Mouse (Mus musculus) heart, embryonic 12.5 days (tissue): ENCODE data around the gene Cacna1g. TPM values are rescaled to one million over a fixed set of nuclear protein-coding genes. Genes with fewer than 3 reads are reported as not detected.
A peak's percentile ranks its signal among the peaks of the same experiment; 100 is the strongest.

Experiments
- ATAC-seq: fragments of 200-750 bp; cut with Nextera tagmentation; 2 replicates; pipeline ENCODE4 v1.8.0; 2017; ENCODE audit warnings: moderate TSS enrichment, moderate library complexity; ENCODE audit not compliant: insufficient number of reproducible peaks, low FRiP score
- H3K27ac ChIP-seq: fragments of 300-500 bp; sonication (generic); 2 replicates; pipeline ENCODE4 v1.5.1; 2016; ENCODE audit warnings: mild to moderate bottlenecking, moderate library complexity; ENCODE audit not compliant: poor library complexity, severe bottlenecking
- H3K27me3 ChIP-seq: fragments of 300-500 bp; sonication (generic); replicated peaks from 2 replicates; pipeline ENCODE4 v1.6.1; 2016; ENCODE audit warnings: mild to moderate bottlenecking, moderate library complexity
- H3K36me3 ChIP-seq: fragments of 300-500 bp; sonication (generic); 2 replicates; pipeline ENCODE4 v1.6.1; 2016; ENCODE audit warnings: mild to moderate bottlenecking, moderate library complexity
- H3K4me1 ChIP-seq: fragments of 300-500 bp; sonication (generic); replicated peaks from 2 replicates; pipeline ENCODE4 v1.6.1; 2016; ENCODE audit warnings: mild to moderate bottlenecking
- H3K4me2 ChIP-seq: fragments of 300-500 bp; sonication (generic); 2 replicates; pipeline ENCODE4 v1.6.1; 2016; ENCODE audit warnings: mild to moderate bottlenecking, moderate library complexity
- H3K4me3 ChIP-seq: fragments of 300-500 bp; sonication (generic); 2 replicates; pipeline ENCODE4 v1.5.1; 2016; ENCODE audit warnings: mild to moderate bottlenecking
- H3K9ac ChIP-seq: fragments of 300-500 bp; sonication (generic); 2 replicates; pipeline ENCODE4 v1.6.1; 2016; ENCODE audit warnings: mild to moderate bottlenecking, moderate library complexity
- H3K9me3 ChIP-seq: fragments of 300-500 bp; sonication (generic); replicated peaks from 2 replicates; pipeline ENCODE4 v1.6.1; 2016; ENCODE audit warnings: mild to moderate bottlenecking, moderate library complexity
- WGBS: fragments of 180-500 bp; shearing (Covaris S2); methylation state at CpG from one replicate; pipeline ENCODE4 v1.1.7; 2016; 5-methylcytosine and 5-hydroxymethylcytosine counted together
- polyA plus RNA-seq: library from polyadenylated mRNA; unstranded; fragments of >200 nt; fragmentation: Nextera tagmentation; extraction: Ambion mirVana; gene quantifications from 2 replicates; pipeline ENCODE4 v1.2.1, GENCODE M21; 2016

The Cacna1g gene
- polyA plus RNA-seq, 1 experiment from 2014 or later = 2.7 TPM

GRCm38 (mm10) chr11:94480382-94480781, 6.4 kb upstream of the Cacna1g start:
- WGBS = 81% methylated on average over 9 of the region's 9 CpGs
- H3K4me2 ChIP-seq = no peak overlapping the region
- H3K27ac ChIP-seq = no peak overlapping the region
- H3K27me3 ChIP-seq = peaks cover 79% of the 10 kb centered on the region
- no peaks in the 10 kb centered on the region for H3K9me3 ChIP-seq
- H3K4me3 ChIP-seq = no peak overlapping the region
- no peaks in the 10 kb centered on the region for H3K4me1 ChIP-seq
- no peaks in the 10 kb centered on the region for H3K36me3 ChIP-seq
- H3K9ac ChIP-seq = no peak overlapping the region
- ATAC-seq = no peak

GRCm38 (mm10) chr11:94477651-94478050, 3.7 kb upstream of the Cacna1g start:
- Histone ChIP-seq H3K4me3 (no peak overlapping the region), H3K27me3 (peaks cover 86% of the 10 kb centered on the region), H3K9ac (no peak overlapping the region), H3K9me3 (no peaks in the 10 kb centered on the region), H3K4me1 (peaks cover 23% of the 10 kb centered on the region), H3K4me2 (no peak overlapping the region), H3K36me3 (no peaks in the 10 kb centered on the region), H3K27ac (no peak overlapping the region)
- ATAC-seq = no peak
- WGBS = 63% methylated on average over 6 of the region's 6 CpGs

GRCm38 (mm10) chr11:94475722-94476121, 1.7 kb upstream of the Cacna1g start:
- Histone ChIP-seq H3K4me2 (no peak overlapping the region), H3K4me3 (no peak overlapping the region), H3K9ac (no peak overlapping the region), H3K36me3 (no peaks in the 10 kb centered on the region), H3K27me3 (peaks cover 96% of the 10 kb centered on the region), H3K9me3 (no peaks in the 10 kb centered on the region), H3K27ac (no peak overlapping the region), H3K4me1 (peaks cover 36% of the 10 kb centered on the region)
- WGBS = 21% methylated on average over 11 of the region's 11 CpGs
- no peak for ATAC-seq

- Histone ChIP-seq H3K9ac (no peak overlapping the region), H3K36me3 (no peaks in the 10 kb centered on the region), H3K4me2 (peak overlapping the region; percentile 98), H3K27ac (no peak overlapping the region), H3K4me1 (peaks cover 43% of the 10 kb centered on the region), H3K4me3 (peak overlapping the region; percentile 66), H3K27me3 (peaks cover 90% of the 10 kb centered on the region), H3K9me3 (no peaks in the 10 kb centered on the region)
- WGBS = 2% methylated on average over 11 of the region's 11 CpGs
- ATAC-seq = no peak
Measured at GRCm38 (mm10) chr11:94474544-94474910, 529 bp upstream of the Cacna1g start.

GRCm38 (mm10) chr11:94472916-94473706, 887 bp downstream of the Cacna1g start:
- H3K27ac ChIP-seq = no peak overlapping the region
- peak overlapping the region; percentile 60 for H3K9ac ChIP-seq
- H3K9me3 ChIP-seq = no peaks in the 10 kb centered on the region
- no peaks in the 10 kb centered on the region for H3K36me3 ChIP-seq
- peaks cover 77% of the 10 kb centered on the region for H3K27me3 ChIP-seq
- H3K4me3 ChIP-seq = peak overlapping the region; percentile 66
- 1% methylated on average over 50 of the region's 52 CpGs for WGBS
- 0 out of 2 replicates have a peak, but pooled peaks have one; percentile 15 for ATAC-seq
- H3K4me1 ChIP-seq = peaks cover 57% of the 10 kb centered on the region
- peak overlapping the region; percentile 98 for H3K4me2 ChIP-seq

GRCm38 (mm10) chr11:94472585-94472915, 1.4 kb downstream of the Cacna1g start:
- no peak for ATAC-seq
- Histone ChIP-seq H3K9ac (peak overlapping the region; percentile 60; the same call in 1 of the 2 replicates), H3K36me3 (no peaks in the 10 kb centered on the region), H3K4me2 (peak overlapping the region; percentile 98), H3K27ac (no peak overlapping the region), H3K9me3 (no peaks in the 10 kb centered on the region), H3K27me3 (peaks cover 71% of the 10 kb centered on the region), H3K4me1 (peaks cover 62% of the 10 kb centered on the region), H3K4me3 (peak overlapping the region; percentile 66)
- under 1% methylated on average over 15 of the region's 15 CpGs for WGBS

- Histone ChIP-seq H3K27me3 (peaks cover 66% of the 10 kb centered on the region), H3K4me3 (peak overlapping the region; percentile 66), H3K27ac (no peak overlapping the region), H3K9ac (peak overlapping the region; percentile 60; the same call in 1 of the 2 replicates), H3K9me3 (no peaks in the 10 kb centered on the region), H3K4me2 (peak overlapping the region; percentile 98), H3K4me1 (peaks cover 67% of the 10 kb centered on the region), H3K36me3 (no peaks in the 10 kb centered on the region)
- no peak for ATAC-seq
- WGBS = 6% methylated on average over 16 of the region's 17 CpGs
Measured at GRCm38 (mm10) chr11:94471740-94472584, 2.0 kb downstream of the Cacna1g start.

GRCm38 (mm10) chr11:94470391-94470790, 3.6 kb downstream of the Cacna1g start:
- no peak overlapping the region for H3K27ac ChIP-seq
- H3K4me3 ChIP-seq = no peak overlapping the region
- peaks cover 68% of the 10 kb centered on the region for H3K4me1 ChIP-seq
- no peak overlapping the region for H3K4me2 ChIP-seq
- 50% methylated on average over 7 of the region's 7 CpGs for WGBS
- H3K9me3 ChIP-seq = no peaks in the 10 kb centered on the region
- no peak overlapping the region for H3K9ac ChIP-seq
- no peaks in the 10 kb centered on the region for H3K36me3 ChIP-seq
- ATAC-seq = no peak
- H3K27me3 ChIP-seq = peaks cover 61% of the 10 kb centered on the region

- H3K36me3 ChIP-seq = no peaks in the 10 kb centered on the region
- 0 out of 2 replicates have a peak overlapping the region, but pooled peaks have one; percentile 17 for H3K9ac ChIP-seq
- H3K27me3 ChIP-seq = peaks cover 56% of the 10 kb centered on the region
- no peak for ATAC-seq
- H3K4me3 ChIP-seq = no peak overlapping the region
- H3K4me2 ChIP-seq = no peak overlapping the region
- 54% methylated on average over 9 of the region's 9 CpGs for WGBS
- no peak overlapping the region for H3K27ac ChIP-seq
- H3K4me1 ChIP-seq = peaks cover 70% of the 10 kb centered on the region
- no peaks in the 10 kb centered on the region for H3K9me3 ChIP-seq
Measured at GRCm38 (mm10) chr11:94469136-94470064, 4.6 kb downstream of the Cacna1g start.

GRCm38 (mm10) chr11:94468582-94469064, 5.4 kb downstream of the Cacna1g start:
- no peak for ATAC-seq
- peaks cover 52% of the 10 kb centered on the region for H3K27me3 ChIP-seq
- WGBS = 35% methylated on average over 4 of the region's 4 CpGs
- no peaks in the 10 kb centered on the region for H3K9me3 ChIP-seq
- no peak overlapping the region for H3K4me3 ChIP-seq
- no peaks in the 10 kb centered on the region for H3K36me3 ChIP-seq
- no peak overlapping the region for H3K9ac ChIP-seq
- no peak overlapping the region for H3K27ac ChIP-seq
- H3K4me1 ChIP-seq = peaks cover 64% of the 10 kb centered on the region
- H3K4me2 ChIP-seq = no peak overlapping the region
